Mouse (Mus musculus): ENCODE measurements around the gene Nudt3. TPM values are rescaled to one million over a fixed set of nuclear protein-coding genes. Genes with fewer than 3 reads are reported as not detected.

The Nudt3 gene
- polyA plus RNA-seq, 1 experiment: 43.2 TPM

GRCm38 (mm10) chr17:27571315-27571714, 52.0 kb downstream of the Nudt3 start:
- Histone ChIP-seq H3K4me3 (ENCODE audit: extremely low read depth, insufficient read depth, insufficient read length) (no peak overlapping the region), H3K27ac (ENCODE audit: insufficient read depth, low read length) (no peak overlapping the region), H3K27me3 (ENCODE audit: control insufficient read depth, insufficient read depth, low read length) (no peaks in the 10 kb centered on the region), H3K36me3 (ENCODE audit: control insufficient read depth, insufficient read depth, low read length) (no peaks in the 10 kb centered on the region), H3K4me1 (ENCODE audit: control insufficient read depth, insufficient read depth, insufficient read length) (no peaks in the 10 kb centered on the region)
- TF ChIP-seq CTCF (IDR thresholded peaks at IDR 0.05; ENCODE audit: extremely low read depth, insufficient read depth, insufficient read length, insufficient replicate concordance): no peak
- TF ChIP-seq POLR2A (IDR thresholded peaks at IDR 0.05; ENCODE audit: low read depth, low read length): no peak
- WGBS: 73% methylated on average over 8 of the region's 8 CpGs
- no peak for DNase-seq (ENCODE audit: low read depth in 1 of 2, low spot score in 2 of 2)

GRCm38 (mm10) chr17:27568228-27568627, 55.1 kb downstream of the Nudt3 start:
- Histone ChIP-seq H3K27ac (ENCODE audit: insufficient read depth, low read length) (no peak overlapping the region), H3K4me3 (ENCODE audit: extremely low read depth, insufficient read depth, insufficient read length) (no peak overlapping the region), H3K27me3 (ENCODE audit: control insufficient read depth, insufficient read depth, low read length) (no peaks in the 10 kb centered on the region), H3K36me3 (ENCODE audit: control insufficient read depth, insufficient read depth, low read length) (no peaks in the 10 kb centered on the region), H3K4me1 (ENCODE audit: control insufficient read depth, insufficient read depth, insufficient read length) (peaks cover 5% of the 10 kb centered on the region; the same call in 1 of the 2 replicates)
- DNase-seq (ENCODE audit: low read depth in 1 of 2, low spot score in 2 of 2): no peak
- 89% methylated on average over 5 of the region's 5 CpGs for WGBS
- no peak for TF ChIP-seq CTCF (IDR thresholded peaks at IDR 0.05; ENCODE audit: extremely low read depth, insufficient read depth, insufficient read length, insufficient replicate concordance)
- TF ChIP-seq POLR2A (IDR thresholded peaks at IDR 0.05; ENCODE audit: low read depth, low read length): no peak

- WGBS: 1% methylated on average over 13 of the region's 13 CpGs
- peak overlapping the region; percentile 75 for H3K4me3 ChIP-seq (ENCODE audit: extremely low read depth, insufficient read depth, insufficient read length)
- DNase-seq (ENCODE audit: low read depth in 1 of 2, low spot score in 2 of 2): no peak
- no peak overlapping the region for H3K27ac ChIP-seq (ENCODE audit: insufficient read depth, low read length)
- peaks cover 9% of the 10 kb centered on the region; the same call in 1 of the 2 replicates for H3K4me1 ChIP-seq (ENCODE audit: control insufficient read depth, insufficient read depth, insufficient read length)
- TF ChIP-seq POLR2A (IDR thresholded peaks at IDR 0.05; ENCODE audit: low read depth, low read length) (no peak), CTCF (IDR thresholded peaks at IDR 0.05; ENCODE audit: extremely low read depth, insufficient read depth, insufficient read length, insufficient replicate concordance) (no peak)
- peaks cover 9% of the 10 kb centered on the region for H3K36me3 ChIP-seq (ENCODE audit: control insufficient read depth, insufficient read depth, low read length)
- no peaks in the 10 kb centered on the region for H3K27me3 ChIP-seq (ENCODE audit: control insufficient read depth, insufficient read depth, low read length)
Observed at GRCm38 (mm10) chr17:27565942-27566267, 57.4 kb downstream of the Nudt3 start.

GRCm38 (mm10) chr17:27565163-27565941, 57.9 kb downstream of the Nudt3 start, which contains the start of gene AI413582:
Gene AI413582, minus strand, starts transcription at chr17:27565756.
- WGBS: under 1% methylated on average over 54 of the region's 58 CpGs
- DNase-seq (ENCODE audit: low read depth in 1 of 2, low spot score in 2 of 2): peak; percentile 84 to 92
- Histone ChIP-seq H3K4me3 (ENCODE audit: extremely low read depth, insufficient read depth, insufficient read length) (peak within 1 kb of the TSS; percentile 75), H3K4me1 (ENCODE audit: control insufficient read depth, insufficient read depth, insufficient read length) (peaks cover 9% of the 10 kb centered on the region; the same call in 1 of the 2 replicates), H3K27ac (ENCODE audit: insufficient read depth, low read length) (peak within 1 kb of the TSS; percentile 69), H3K36me3 (ENCODE audit: control insufficient read depth, insufficient read depth, low read length) (peaks cover 10% of the 10 kb centered on the region), H3K27me3 (ENCODE audit: control insufficient read depth, insufficient read depth, low read length) (no peaks in the 10 kb centered on the region)
- TF ChIP-seq CTCF (IDR thresholded peaks at IDR 0.05; ENCODE audit: extremely low read depth, insufficient read depth, insufficient read length, insufficient replicate concordance) (peak; percentile 92), POLR2A (IDR thresholded peaks at IDR 0.05; ENCODE audit: low read depth, low read length) (peak; percentile 56)

GRCm38 (mm10) chr17:27564391-27565162, 58.7 kb downstream of the Nudt3 start:
- DNase-seq (ENCODE audit: low read depth in 1 of 2, low spot score in 2 of 2): no peak
- WGBS: 18% methylated on average over 20 of the region's 20 CpGs
- H3K27me3 ChIP-seq (ENCODE audit: control insufficient read depth, insufficient read depth, low read length): no peaks in the 10 kb centered on the region
- peaks cover 14% of the 10 kb centered on the region for H3K36me3 ChIP-seq (ENCODE audit: control insufficient read depth, insufficient read depth, low read length)
- H3K4me3 ChIP-seq (ENCODE audit: extremely low read depth, insufficient read depth, insufficient read length): peak overlapping the region; percentile 75
- no peak for TF ChIP-seq CTCF (IDR thresholded peaks at IDR 0.05; ENCODE audit: extremely low read depth, insufficient read depth, insufficient read length, insufficient replicate concordance)
- no peak for TF ChIP-seq POLR2A (IDR thresholded peaks at IDR 0.05; ENCODE audit: low read depth, low read length)
- H3K27ac ChIP-seq (ENCODE audit: insufficient read depth, low read length): peak overlapping the region; percentile 69
- peaks cover 14% of the 10 kb centered on the region; the same call in 1 of the 2 replicates for H3K4me1 ChIP-seq (ENCODE audit: control insufficient read depth, insufficient read depth, insufficient read length)

- WGBS: 69% methylated on average over 7 of the region's 7 CpGs
- Histone ChIP-seq H3K27me3 (ENCODE audit: control insufficient read depth, insufficient read depth, low read length) (no peaks in the 10 kb centered on the region), H3K27ac (ENCODE audit: insufficient read depth, low read length) (no peak overlapping the region), H3K4me1 (ENCODE audit: control insufficient read depth, insufficient read depth, insufficient read length) (peaks cover 17% of the 10 kb centered on the region; the same call in 1 of the 2 replicates), H3K4me3 (ENCODE audit: extremely low read depth, insufficient read depth, insufficient read length) (no peak overlapping the region), H3K36me3 (ENCODE audit: control insufficient read depth, insufficient read depth, low read length) (peaks cover 14% of the 10 kb centered on the region)
- no peak for DNase-seq (ENCODE audit: low read depth in 1 of 2, low spot score in 2 of 2)
- no peak for TF ChIP-seq CTCF (IDR thresholded peaks at IDR 0.05; ENCODE audit: extremely low read depth, insufficient read depth, insufficient read length, insufficient replicate concordance)
- TF ChIP-seq POLR2A (IDR thresholded peaks at IDR 0.05; ENCODE audit: low read depth, low read length): no peak
Observed at GRCm38 (mm10) chr17:27563771-27564244, 59.5 kb downstream of the Nudt3 start.
